Mouse (Mus musculus) heart, postnatal 14 days (tissue): ENCODE data around the gene Gm12830. TPM values are rescaled to one million over a fixed set of nuclear protein-coding genes. Genes with fewer than 3 reads are reported as not detected.

Experiments used
- DNase-seq, 2 experiments: peaks; one replicate each; pipeline ENCODE4 v3.0.0; 2021 to 2022
- intact Hi-C: fragments of 180-260 bp; cut with DNase I; formaldehyde crosslinking; loops from one replicate; pipeline ENCODE4 v1.15.1; 2025
- total RNA-seq, 2 experiments: library from RNA; stranded (reverse); gene quantifications; 2 replicates each; pipeline ENCODE4 v1.2.3; 2021

The Gm12830 gene
- total RNA-seq, 2 experiments from 2014 or later, result not detected

DNA sequence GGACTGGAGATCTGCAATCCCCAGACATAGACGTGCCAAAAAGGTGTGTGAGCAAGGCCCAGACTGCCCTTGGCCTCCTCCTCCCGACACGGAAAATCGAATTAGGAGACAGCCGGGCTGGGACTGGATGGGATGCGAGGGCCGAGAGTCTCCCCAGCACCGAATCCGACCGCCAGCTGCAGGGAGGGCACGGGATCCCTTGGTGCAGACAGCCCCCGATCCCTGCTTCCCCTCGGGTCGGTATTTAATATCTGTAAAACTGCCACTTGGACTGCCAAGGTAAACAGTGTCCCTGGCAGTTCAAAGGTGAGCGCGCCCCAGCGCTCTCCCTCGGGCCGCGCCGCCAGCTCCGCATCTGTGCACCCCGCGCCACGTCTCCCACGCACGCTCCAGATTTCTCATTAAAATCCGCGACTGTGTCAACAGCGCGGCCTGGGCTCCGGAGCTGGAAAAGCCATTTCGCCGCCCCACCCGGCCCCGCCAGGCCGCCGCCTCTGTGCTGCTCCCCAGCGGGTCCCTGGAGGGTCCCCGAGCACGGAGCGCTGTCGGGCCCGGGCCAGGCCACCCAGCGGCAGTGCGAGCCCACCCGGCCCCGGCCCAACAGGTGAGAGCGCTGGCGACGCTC, 21.7 kb downstream of the Gm12830 start:
- peak; percentile 2 to 6 for DNase-seq
- intact Hi-C loops, result no loop called here

DNA sequence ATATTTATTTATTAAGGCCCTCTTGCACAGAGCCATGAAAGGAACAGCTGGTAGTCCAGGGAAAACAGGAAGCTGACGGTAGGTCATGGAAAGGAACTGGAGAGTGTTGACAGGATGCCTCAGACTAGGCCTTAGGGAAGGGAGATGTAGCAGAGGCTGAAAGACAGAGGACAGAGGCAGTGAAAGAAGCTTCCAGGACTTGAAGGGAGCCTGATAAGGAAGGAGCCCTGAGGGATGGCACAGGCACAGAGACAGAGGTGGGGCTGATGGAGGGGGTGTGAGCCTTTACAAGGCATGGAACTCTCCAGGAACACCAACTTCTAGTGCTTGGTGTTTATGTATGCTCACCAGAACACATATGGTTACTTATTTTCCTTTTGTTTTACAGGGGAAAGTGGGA, 23.1 kb downstream of the Gm12830 start:
- intact Hi-C loops, result no loop called here
- DNase-seq, result no peak

DNA sequence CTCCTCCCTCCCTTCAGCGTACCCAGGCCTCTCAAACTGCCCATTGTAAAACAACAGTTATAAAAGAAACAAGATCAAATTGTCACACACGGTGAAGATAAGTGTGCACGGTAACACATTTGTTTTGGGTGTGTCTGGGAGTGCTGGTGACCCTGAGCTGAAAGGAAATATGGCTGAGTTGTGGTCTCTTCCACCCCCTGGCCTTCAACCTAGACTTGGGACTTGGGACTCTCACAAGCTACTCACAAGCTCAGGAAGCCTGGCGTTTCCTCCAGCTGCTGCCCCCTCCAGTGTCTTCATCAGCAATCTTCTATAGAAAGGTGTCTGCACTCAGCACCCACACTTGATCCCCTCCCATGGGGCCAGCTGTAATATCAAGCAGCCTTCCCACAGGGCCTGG, 24.1 kb downstream of the Gm12830 start:
- intact Hi-C loops, result no loop called here
- DNase-seq, result no peak

DNA sequence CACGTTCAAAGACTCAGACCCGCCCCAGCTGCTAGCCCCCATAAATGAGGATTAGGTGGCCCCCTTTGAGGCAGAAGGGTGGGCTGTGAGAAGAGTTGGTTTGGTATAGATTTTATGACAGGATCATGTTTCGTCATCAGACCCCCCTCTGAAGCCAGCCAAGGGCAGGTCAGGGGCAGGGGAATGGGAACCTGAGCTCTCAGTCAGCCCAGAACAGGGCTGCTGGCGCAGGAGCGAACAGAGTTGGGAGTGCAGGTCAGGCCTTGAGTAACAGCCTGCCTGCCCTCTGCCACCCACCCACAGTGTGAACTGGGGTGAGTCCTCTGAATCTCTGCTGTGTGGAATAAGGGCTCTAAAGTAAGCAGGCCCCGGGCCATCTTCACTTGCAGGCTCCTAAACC, 25.2 kb downstream of the Gm12830 start:
- intact Hi-C loops, result no loop called here
- no peak for DNase-seq

DNA sequence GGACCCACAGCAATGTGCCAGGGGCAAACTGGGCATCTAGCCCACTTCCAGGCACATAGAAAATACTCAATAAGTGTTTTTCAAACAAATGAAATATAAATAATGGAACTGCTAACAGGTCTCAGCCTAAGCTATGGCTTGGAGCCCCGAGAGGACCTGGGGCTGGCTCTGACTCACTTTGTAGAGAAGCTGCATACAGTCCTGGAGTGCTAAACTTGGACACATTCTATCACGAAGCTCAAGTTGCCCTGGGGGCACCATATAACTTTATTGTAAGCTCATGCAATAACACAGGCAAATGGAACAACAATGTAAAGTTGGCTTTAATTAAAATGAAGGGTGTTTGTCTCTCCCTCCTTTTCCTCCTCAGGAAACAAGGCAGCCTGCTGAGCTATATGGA, 32.4 kb downstream of the Gm12830 start:
- DNase-seq, result no peak
- intact Hi-C loops, result no loop called here

DNA sequence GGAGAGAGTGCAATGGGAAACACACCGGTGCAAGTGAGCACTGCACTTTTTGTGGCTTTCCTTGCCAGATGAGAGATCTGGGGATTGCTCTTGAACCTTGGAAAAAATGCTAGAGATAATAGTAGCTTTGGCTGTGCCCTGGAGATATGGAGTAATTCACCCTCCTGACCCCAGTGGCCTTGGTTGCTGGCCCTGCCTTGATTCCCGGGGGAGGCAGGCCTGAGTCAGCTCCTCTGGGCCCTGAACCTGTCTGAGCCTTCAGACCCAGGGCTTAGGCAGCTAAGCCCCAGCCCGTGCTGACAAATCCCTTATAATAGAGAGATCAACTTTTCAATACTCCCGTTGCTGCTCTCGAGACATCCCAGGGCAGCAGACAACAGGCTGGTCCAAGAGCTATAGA, 36.9 kb downstream of the Gm12830 start:
- DNase-seq, result no peak
- intact Hi-C loops, result no loop called here

DNA sequence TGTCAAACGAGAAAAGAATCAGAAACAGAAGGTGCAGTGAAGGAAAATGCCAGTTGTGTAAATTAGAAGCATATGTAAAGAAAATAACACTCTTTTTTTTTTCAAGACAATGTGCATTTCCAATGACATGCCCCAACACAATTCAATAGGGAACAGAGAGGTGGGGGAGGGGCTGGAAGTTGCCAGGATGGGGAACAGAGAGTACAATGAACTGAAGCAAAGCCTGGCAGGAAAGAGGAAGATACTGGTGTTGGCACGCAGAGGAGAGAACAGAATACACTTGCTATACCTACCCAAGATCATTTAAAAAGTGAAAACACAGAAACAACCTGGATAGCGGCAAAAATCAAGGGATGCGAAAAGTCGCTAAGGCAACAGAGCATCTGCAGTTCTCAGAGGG, 41.6 kb downstream of the Gm12830 start:
- no peak for DNase-seq
- intact Hi-C loops, result no loop called here

DNA sequence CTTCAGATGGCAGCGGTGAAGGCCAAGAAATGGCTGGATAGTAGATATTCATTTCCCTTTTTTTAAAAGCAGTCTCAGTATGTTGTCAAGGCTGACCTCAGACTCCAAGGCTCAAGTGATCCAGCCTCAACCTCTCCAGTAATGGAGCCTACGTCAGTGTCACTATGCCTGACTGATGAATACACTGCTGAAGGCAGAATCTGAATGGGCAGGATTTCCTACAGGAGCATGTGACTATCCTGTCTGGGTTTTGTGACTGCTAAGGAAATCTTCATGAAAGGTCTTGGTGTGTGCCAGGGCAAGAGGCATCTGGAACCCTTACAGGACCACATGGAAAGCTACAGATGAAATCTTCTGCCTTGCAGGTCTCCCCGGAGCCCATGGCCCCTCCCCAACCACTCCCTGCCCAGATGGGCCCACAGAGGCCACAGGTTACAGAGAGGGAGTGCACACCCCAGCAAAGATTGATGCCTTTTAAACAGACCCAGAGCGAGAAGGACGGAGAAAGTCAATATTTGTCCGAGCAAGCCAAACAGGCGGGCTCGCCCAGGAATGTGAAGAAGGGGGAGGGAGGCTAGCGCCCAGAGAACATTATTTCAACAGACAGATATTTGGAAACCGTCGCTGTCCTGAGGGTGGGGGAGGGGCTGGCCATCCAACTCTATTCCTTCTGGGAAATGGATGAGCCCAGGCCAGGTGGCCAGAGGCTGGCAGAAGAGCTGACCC, 48.4 kb downstream of the Gm12830 start:
- DNase-seq, result no peak

DNA sequence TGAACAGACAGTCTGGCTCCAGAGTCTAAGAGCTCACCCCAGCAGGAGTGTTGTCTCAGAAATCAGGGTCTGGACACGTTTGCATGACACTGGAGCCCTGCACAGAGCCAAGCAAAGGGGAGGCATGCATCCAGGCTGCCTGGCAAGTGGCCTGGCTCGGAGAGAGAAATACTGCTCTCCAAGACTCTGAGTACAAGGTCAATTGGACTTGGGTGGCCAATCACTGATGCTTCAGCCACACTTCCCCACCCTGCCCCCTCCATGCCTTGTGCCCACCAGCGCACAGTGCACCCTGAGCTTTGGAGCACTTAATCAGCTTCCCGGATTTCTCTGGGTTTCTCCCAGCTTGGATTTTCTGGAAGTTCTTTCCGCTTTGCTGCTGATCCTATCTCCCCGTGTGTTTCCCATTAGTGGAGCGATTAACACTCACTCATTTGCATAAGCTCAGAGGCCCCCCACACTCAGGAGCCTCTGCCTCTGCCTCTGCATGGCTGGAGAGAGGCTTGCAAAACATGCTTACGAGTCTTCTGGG, 55.0 kb downstream of the Gm12830 start:
- DNase-seq, result no peak
- intact Hi-C loops, result no loop called here

More for the DNA sequence above, 48.4 kb downstream of the Gm12830 start:
- intact Hi-C loops, result no loop called here

DNA sequence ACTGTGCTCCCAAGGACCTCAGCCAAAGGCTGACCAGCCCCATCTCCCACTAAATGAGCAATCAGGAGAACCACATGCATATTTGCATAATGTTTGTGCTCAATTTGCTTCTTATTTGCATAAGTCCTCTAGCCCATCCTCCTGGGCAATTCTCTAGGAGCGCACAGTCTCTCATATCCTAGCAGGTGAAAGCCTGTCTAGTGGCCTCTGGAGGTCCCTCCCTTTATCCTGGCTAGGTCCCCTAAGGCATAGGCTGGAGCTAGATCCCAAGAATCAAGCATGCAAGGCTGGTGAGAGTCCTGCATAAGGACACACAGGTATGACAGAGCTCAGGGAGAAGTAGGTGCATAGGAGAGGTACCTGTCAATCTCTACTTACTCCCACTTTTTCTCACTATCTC, 60.7 kb downstream of the Gm12830 start:
- intact Hi-C loops, result no loop called here
- no peak for DNase-seq

DNA sequence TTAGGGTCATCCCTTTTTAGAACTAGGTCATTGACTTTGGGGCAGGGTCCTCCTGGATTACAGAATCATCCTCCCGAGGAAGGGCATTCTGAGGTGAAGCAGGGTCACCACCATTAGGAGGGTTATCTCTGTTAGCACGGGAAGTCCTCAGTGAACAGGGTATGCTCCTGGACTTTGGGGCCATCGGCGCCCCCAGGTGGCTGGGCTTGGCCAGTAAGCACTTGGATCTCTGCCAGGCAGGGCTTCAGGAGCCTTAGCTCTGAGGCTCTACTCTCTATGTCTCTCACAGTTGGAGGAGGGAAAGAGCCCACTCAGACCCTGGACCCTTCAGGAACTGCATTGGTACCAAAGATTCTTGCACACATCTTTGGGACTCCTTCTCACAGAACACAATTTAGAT, 76.3 kb downstream of the Gm12830 start:
- intact Hi-C loops, result no loop called here
- peak; percentile 25 to 33 for DNase-seq

DNA sequence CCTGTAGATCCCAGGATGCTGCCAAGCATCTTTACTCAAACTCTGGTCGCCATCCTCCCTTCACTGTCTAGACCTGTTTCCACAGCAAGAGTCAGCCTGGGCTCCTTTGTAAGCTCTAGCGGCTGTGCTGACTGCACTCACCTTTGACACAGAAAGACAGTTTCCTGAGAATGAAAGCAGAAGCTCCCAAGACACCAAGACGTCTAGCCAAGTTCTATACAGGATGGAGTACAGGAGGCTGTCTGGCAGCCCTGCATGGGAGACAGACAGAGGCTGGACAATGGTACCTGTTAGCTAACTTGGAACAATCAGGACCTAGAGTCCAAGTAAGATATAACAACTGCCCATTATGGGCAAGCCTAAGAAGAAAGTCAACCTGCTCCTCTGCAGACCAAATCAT, 78.4 kb downstream of the Gm12830 start:
- intact Hi-C loops, result no loop called here
- DNase-seq, result no peak

DNA sequence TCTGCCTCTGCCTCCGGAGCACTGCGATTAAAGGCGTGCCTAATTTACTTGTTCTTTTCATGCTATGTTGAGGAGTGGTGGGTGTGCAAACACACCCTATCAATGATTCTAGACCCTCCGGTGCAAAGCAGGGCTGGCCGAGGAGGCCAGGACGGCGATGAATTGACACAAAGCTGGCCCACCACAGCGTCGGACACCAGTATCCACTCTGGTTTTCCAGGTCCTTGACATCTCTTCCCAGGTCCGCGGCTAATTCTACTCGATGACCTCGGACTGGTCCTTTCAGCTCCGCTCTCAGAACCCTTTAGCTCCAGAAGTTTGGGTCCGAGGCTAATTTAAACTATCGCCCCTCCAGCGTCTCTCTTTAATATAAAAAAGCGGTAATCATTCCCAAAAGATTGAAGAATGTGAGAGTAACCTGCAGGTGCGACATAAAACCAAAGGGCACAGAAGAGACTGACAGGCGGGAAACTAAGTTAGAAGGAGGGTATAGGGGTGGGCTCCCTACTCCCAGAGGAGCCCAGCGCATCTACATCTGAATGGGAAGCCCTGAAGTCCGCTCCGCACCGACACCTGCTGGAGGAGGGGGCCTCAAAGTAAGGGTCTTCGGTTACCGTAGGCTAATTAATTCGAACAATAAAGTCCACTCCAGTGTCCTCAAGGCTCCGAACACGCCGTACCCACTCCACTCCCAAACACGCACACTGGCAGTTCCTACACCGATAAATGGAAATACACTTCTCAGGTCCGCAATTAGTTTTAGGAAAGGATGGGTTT, 79.5 kb downstream of the Gm12830 start:
- DNase-seq, result no peak
- intact Hi-C loops, result no loop called here

DNA sequence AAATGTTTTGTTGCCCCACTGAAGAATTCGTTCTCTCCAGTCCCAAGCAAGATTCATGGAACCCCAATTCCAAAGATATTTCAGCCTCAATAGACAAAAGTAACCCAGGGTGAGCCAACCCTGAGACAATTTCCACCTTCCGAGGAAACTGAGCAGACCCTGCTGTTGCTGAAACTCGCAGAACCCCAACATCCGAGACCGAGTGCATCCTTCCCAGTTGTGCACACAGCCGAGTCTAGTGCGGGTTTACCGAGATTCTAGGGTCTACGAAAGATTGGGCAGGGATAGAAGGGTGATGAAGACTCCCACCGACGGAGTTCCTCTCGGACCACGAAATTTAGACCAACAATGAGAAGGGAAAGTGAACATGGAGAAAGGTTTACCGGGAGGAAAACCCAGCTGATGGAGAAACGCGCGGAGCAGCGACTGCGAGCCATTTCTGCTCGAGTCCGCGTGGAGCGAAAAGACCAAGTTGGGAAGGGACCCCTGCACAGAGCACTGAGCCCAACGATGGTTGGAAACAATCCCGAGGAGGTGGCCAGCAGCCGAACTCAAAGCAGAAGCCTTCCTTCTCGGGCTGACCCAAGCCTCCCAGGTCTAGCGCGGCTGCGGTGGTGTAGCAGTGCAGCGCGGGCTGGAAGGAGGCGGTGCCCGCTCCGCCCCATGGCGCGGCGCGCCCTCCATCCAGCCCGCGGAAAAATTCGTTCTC, 80.3 kb downstream of the Gm12830 start:
- peak in 1 of 2 experiments; percentile 23 for DNase-seq
- intact Hi-C loops, result no loop called here

DNA sequence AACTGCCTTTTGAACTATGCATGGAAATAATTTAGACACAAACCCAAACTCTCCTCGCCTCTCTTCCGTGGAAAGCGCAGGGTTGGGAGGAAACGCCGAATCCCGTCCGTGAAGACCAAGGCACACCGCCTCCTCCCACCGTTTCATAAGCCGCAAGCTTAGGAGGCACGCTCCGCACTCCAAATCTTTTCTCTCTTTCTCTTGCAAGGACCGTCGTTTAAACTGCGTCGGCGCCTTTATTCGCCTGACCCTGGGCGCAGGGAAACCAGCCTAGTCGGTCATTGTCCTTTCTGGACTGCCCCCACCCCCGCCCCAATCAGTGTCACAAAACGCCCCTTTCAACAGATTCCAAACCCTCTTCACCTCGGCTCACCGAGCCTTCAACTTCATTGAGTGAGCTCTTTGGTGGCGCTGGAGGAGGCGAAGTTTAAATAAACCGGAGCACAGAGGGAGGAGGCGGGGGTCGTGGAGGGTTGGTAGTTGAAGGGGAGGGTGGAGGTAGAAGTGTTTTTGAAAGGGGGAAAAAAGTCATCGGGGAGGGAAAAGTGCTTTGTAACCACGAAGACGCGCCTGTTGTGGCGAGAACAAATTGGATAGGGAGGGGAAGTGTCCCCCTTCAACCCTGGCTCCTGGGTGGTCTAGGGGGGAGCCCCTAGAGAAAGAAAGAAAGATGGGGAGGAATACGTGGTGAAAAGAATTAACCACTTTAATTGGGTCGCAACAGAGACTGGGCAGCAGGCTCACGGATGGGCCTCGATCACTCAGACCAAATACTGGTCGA, 81.3 kb downstream of the Gm12830 start:
- intact Hi-C loops, result no loop called here

DNA sequence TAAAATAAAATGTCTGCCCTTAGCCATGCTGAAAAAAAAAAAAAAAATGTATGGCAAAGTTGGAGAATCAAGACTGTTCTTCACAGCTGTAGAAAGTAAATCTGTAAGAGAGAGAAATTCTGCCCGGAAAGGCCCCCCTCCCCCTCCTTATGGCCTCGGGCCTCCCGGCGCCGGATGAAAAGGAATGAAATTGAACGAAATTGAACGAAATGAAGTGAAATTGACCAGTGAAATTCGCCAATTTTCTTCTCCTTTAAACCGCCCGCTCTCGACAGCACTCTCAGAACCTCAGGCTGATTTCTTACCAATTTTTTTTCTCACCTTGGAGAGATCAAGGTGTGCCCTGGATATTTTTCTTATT, 81.9 kb downstream of the Gm12830 start:
- intact Hi-C loops, result no loop called here

More for the DNA sequence above, 81.3 kb downstream of the Gm12830 start:
- DNase-seq, result no peak

DNA sequence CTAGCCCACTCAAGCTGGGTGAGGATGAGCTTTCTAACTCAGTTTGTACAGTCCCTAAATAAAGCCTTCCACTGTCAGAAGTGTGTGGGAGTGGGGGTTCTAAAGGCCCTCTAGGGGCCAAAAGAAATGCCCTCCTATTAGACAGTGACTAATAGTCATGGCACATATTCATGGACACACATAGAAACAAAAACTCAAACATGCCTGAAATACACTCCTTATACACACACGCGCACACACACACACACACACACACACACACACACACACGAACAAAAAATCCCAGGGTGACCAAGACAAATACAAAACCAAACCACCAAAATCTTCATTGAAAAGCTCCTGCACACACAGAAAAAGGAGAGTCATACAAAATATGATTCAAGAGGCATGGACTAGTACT, 84.0 kb downstream of the Gm12830 start:
- intact Hi-C loops, result loop anchor here (5.0 kb wide), 2 partner anchors 77 to 152 kb away; partner anchors contain the start of gene Tal1
- no peak for DNase-seq

More for the DNA sequence above, 81.9 kb downstream of the Gm12830 start:
- DNase-seq, result no peak
